Mouse (Mus musculus): ENCODE data around the gene Faim2. TPM values are rescaled to one million over a fixed set of nuclear protein-coding genes. Genes with fewer than 3 reads are reported as not detected.

Faim2 gene
- polyA plus RNA-seq, 1 experiment from 2014 or later: 58.2 TPM

DNA sequence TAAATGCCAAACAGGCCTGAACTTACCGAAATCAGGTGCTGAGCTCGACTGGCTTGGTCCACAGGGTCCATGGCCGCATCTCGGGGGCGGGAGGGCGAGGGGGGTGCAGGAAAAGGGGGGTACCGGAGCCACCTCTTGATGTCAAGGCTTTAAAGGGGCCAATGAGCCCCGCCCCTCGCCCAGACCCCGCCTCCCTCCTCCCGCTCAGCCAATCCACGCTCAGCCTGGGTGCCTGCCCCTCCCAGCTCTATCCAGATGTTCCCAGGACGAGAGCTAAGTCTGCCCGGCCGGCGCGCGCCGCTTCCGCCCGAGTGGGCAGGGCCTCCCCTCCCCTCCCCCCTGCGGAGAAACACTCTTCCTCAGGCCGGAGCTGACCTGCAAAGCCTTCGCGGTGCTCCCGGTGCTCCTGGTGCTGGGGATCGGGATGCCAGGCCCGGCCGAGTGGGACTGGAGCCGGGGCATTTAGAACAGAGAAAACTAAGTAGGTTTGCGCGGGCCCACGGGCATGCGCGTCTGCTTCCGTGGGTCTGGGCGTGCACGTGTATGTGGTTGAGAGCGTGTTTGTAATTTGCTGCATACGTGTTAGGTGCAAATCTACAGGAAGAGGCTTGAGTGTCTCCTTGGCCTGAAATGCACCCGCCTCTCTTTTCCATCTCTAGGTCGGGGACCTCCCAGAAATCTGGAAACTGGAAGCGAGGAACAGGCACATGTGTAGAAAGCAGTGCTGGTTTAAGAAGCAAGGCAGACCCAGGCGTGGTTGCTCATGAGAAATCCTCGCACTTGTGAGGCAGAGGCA is 70.2 kb downstream of the Faim2 start, which contains the start of gene Nckap5l:
TSS of gene Nckap5l (minus strand) at position 143 of the 796 bp plus-strand sequence.
- Histone ChIP-seq H3K4me3 (ENCODE audit: low read length) (peak within 1 kb of the TSS; percentile 70), H3K27ac (ENCODE audit: low read depth, low read length) (peak within 1 kb of the TSS; percentile 95), H3K36me3 (ENCODE audit: control insufficient read depth, insufficient read depth, low read length) (no peaks in the 10 kb centered on the region), H3K9me3 (ENCODE audit: control insufficient read depth, low read length) (no peaks in the 10 kb centered on the region), H3K9ac (ENCODE audit: low read depth, low read length) (peak within 1 kb of the TSS; percentile 77), H3K27me3 (replicated peaks; ENCODE audit: control insufficient read depth, insufficient read depth, low read length) (no peaks in the 10 kb centered on the region), H3K4me1 (ENCODE audit: control insufficient read depth, insufficient read depth, low read depth, low read length) (peaks cover 38% of the 10 kb centered on the region), H3K4me2 (ENCODE audit: low read length) (peak within 1 kb of the TSS; percentile 84)
- ATAC-seq: peak; percentile 93
- 0% methylated on average over 38 of the region's 45 CpGs for WGBS

DNA sequence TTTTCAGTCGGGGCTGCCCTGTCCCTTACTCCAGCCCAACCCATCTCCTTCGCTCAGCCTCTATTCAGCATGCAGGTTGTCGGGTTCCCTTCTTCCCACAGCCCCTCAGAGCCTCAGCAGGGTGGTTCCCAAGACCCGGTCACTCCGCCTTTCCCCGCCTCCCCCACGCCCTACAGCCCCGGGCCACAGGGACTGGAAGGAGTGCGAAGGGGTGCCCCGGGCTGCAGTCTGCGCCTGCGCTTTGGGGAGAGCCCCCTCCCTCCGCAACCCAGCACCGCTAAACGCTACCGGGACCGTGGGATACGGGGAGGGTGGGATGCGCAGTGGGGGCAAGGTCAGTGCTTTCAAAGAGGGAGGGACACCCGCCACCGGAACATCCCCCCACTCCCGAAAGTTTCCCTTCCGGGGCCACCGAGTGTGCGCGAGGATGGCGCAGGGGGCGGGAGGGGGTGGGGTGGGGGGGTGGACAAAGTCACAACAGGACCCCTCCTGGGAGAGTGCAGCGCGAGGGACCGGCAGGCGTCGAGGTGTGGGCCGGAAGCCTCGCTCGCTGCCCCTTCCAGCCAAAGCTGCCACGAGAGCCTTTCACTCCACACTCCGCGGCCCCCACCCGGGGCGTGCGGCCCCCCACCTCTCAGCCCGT is 70.9 kb downstream of the Faim2 start:
- WGBS: 0% methylated on average over 27 of the region's 43 CpGs
- Histone ChIP-seq H3K4me3 (ENCODE audit: low read length) (peak overlapping the region; percentile 70), H3K9me3 (ENCODE audit: control insufficient read depth, low read length) (no peaks in the 10 kb centered on the region), H3K27me3 (replicated peaks; ENCODE audit: control insufficient read depth, insufficient read depth, low read length) (no peaks in the 10 kb centered on the region), H3K9ac (ENCODE audit: low read depth, low read length) (peak overlapping the region; percentile 77), H3K36me3 (ENCODE audit: control insufficient read depth, insufficient read depth, low read length) (no peaks in the 10 kb centered on the region), H3K27ac (ENCODE audit: low read depth, low read length) (peak overlapping the region; percentile 95), H3K4me2 (ENCODE audit: low read length) (peak overlapping the region; percentile 84), H3K4me1 (ENCODE audit: control insufficient read depth, insufficient read depth, low read depth, low read length) (peaks cover 38% of the 10 kb centered on the region)
- peak; percentile 77 for ATAC-seq

DNA sequence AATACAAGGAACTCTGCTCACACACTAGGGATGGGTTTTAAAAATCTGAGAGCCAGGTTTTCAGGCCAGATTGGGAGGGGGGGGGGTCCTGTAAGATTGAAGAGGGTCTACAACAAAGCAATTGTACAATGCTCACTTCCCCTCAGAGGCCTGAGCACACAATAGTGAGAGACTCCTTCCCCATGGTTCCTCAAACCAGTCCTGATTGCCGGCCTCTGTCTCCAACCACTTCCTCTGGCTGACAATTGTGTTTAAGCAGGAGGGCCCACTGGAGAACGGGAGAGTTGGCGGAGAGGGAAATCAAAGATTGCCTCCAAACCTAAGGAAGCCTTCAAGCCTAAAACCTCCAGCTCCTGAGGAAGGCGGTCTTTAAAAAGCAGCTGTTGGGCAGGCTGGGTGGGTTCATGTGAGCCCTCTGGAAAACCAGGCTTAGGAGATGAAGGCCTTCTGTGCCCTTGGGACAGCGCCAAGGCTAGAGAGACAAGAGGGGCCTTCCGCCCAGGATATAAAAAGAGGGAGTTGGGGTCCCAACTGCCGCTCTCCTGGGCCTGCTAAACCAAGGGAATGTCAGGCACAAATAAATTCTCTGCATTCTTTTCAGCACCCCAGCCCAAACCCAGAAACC is 71.5 kb downstream of the Faim2 start:
- Histone ChIP-seq H3K9ac (ENCODE audit: low read depth, low read length) (peak overlapping the region; percentile 77), H3K4me3 (ENCODE audit: low read length) (peak overlapping the region; percentile 70), H3K27ac (ENCODE audit: low read depth, low read length) (peak overlapping the region; percentile 95), H3K4me2 (ENCODE audit: low read length) (peak overlapping the region; percentile 84), H3K4me1 (ENCODE audit: control insufficient read depth, insufficient read depth, low read depth, low read length) (peaks cover 38% of the 10 kb centered on the region), H3K36me3 (ENCODE audit: control insufficient read depth, insufficient read depth, low read length) (no peaks in the 10 kb centered on the region), H3K9me3 (ENCODE audit: control insufficient read depth, low read length) (no peaks in the 10 kb centered on the region), H3K27me3 (replicated peaks; ENCODE audit: control insufficient read depth, insufficient read depth, low read length) (no peaks in the 10 kb centered on the region)
- peak; percentile 3; the same call in 1 of the 2 replicates for ATAC-seq
- WGBS: 14% methylated on average over 7 of the region's 7 CpGs

DNA sequence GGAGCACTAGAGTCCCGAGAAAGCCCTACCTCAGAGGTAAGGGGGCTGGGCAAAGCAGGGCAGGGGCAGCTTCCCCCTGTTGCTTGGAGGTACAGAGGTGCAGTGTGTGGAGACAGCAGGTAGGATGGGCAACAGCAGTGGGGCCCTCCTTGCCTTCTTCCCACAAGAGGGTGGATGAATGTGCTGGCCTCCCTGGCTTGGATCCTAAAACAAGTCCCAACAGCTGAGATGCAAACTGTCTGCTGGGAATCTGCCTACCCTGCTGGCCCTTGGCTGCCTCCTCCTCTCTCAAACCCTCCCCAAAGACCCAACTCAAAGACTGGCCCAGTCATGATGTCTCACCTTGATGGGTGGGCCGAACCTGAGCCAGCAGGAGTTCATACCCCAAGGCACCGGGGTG is 72.5 kb downstream of the Faim2 start:
- 77% methylated on average over 3 of the region's 3 CpGs for WGBS
- peaks cover 38% of the 10 kb centered on the region for H3K4me1 ChIP-seq (ENCODE audit: control insufficient read depth, insufficient read depth, low read depth, low read length)
- H3K4me3 ChIP-seq (ENCODE audit: low read length): no peak overlapping the region
- H3K36me3 ChIP-seq (ENCODE audit: control insufficient read depth, insufficient read depth, low read length): no peaks in the 10 kb centered on the region
- ATAC-seq: no peak
- H3K9ac ChIP-seq (ENCODE audit: low read depth, low read length): no peak overlapping the region
- peak overlapping the region; percentile 84; the same call in 1 of the 2 replicates for H3K4me2 ChIP-seq (ENCODE audit: low read length)
- H3K9me3 ChIP-seq (ENCODE audit: control insufficient read depth, low read length): no peaks in the 10 kb centered on the region
- H3K27me3 ChIP-seq (replicated peaks; ENCODE audit: control insufficient read depth, insufficient read depth, low read length): no peaks in the 10 kb centered on the region
- no peak overlapping the region for H3K27ac ChIP-seq (ENCODE audit: low read depth, low read length)

DNA sequence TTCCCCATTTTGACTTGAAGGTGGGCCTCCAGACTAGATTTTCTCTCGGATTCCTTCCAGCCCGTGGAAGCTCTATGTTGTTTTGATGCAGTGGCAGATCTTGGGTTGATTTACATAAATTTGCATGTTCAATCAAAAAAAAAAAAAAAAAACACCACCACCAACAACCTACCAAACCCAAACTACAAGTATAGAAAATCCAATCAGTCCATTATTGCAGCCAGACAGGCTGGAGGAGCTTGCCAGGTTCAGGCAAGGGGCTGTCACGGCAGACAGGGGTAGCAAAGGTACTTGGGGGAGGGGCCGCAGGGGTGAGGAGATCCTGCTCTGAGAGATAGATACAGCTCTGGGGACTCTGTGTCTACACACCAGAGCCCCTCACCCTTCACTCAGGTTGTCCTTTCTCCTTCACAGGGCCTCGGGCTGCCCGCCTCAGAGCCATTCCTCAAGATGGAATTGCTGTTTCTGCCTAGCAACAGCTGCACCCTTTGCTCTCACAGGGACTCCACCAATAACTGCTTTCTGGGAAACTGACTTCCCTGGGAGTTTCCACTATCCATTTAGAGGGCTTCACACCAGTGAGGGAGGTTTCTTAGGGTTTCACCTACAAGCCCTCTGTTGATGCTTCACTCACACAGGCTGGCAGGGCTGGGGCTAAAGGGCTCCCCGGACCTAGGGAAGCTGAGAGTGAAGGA is 73.2 kb downstream of the Faim2 start:
- Histone ChIP-seq H3K9ac (ENCODE audit: low read depth, low read length) (no peak overlapping the region), H3K4me1 (ENCODE audit: control insufficient read depth, insufficient read depth, low read depth, low read length) (peaks cover 40% of the 10 kb centered on the region), H3K4me2 (ENCODE audit: low read length) (no peak overlapping the region), H3K36me3 (ENCODE audit: control insufficient read depth, insufficient read depth, low read length) (no peaks in the 10 kb centered on the region), H3K27ac (ENCODE audit: low read depth, low read length) (no peak overlapping the region), H3K4me3 (ENCODE audit: low read length) (no peak overlapping the region), H3K9me3 (ENCODE audit: control insufficient read depth, low read length) (no peaks in the 10 kb centered on the region), H3K27me3 (replicated peaks; ENCODE audit: control insufficient read depth, insufficient read depth, low read length) (no peaks in the 10 kb centered on the region)
- WGBS: 54% methylated on average over 7 of the region's 7 CpGs
- no peak for ATAC-seq

DNA sequence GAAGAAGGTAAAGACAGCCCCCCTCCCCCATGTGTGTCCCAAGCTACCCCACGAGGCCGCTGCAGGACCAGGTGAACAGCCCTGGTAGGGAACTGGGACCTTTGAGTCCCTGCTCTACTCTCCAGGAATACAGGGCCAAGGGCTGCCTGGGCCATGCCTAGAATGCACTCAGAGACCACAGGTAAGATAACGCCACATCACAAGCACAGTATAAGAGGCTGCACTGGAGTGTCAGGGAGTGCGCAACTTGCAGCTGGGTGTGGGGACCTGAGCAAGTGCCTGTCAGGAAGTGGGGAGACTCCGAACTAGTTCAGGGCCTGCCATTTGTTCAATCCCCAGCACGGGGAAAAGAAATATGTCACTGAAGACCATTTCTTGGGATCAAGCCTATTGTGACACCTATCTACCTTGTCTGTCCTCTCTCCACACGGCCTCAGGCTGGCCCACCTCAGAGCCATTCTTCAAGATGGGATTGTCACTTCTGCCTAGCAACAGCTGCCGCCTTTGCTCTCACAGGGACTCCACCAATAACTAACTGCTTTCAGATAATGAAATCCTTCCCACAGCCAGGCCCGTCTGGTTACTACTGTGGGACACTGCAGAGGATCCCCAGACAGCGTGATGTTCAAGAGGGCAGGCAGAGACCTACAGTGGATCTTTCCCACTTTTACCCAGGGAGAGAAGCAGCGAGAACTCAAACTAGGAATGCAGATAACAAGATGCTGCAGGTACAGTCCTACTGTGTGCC is 74.6 kb downstream of the Faim2 start:
- no peak overlapping the region for H3K27ac ChIP-seq (ENCODE audit: low read depth, low read length)
- H3K36me3 ChIP-seq (ENCODE audit: control insufficient read depth, insufficient read depth, low read length): no peaks in the 10 kb centered on the region
- 71% methylated on average over 11 of the region's 11 CpGs for WGBS
- ATAC-seq: no peak
- H3K9ac ChIP-seq (ENCODE audit: low read depth, low read length): no peak overlapping the region
- no peaks in the 10 kb centered on the region for H3K27me3 ChIP-seq (replicated peaks; ENCODE audit: control insufficient read depth, insufficient read depth, low read length)
- H3K4me2 ChIP-seq (ENCODE audit: low read length): no peak overlapping the region
- peaks cover 39% of the 10 kb centered on the region for H3K4me1 ChIP-seq (ENCODE audit: control insufficient read depth, insufficient read depth, low read depth, low read length)
- no peaks in the 10 kb centered on the region for H3K9me3 ChIP-seq (ENCODE audit: control insufficient read depth, low read length)
- H3K4me3 ChIP-seq (ENCODE audit: low read length): no peak overlapping the region

DNA sequence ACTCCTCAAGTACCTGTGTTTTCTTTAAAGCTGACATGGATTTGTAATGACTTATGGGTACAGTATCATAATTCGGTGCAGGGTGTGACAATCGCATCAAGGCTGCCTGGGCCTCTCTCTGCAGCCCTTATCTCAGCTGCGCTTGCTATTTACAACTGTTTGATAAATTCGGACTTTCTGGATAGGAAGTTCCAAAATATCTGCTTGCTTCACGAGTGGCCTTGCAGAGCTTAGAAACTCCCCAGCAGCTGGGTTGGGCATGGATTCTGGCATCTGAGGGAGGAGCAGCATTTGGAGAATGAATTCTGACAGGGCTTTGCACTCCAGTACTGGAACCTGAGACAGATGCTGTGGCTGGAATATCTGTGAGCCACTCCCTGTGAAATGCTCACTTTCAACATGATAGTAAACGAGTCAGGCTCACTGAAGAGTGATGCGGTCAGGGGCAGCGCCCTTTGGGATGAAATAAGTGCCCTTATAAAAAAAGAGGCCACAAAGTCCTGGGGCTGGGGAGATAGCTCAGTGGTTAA is 78.1 kb downstream of the Faim2 start:
- Histone ChIP-seq H3K9ac (ENCODE audit: low read depth, low read length) (no peak overlapping the region), H3K36me3 (ENCODE audit: control insufficient read depth, insufficient read depth, low read length) (no peaks in the 10 kb centered on the region), H3K4me2 (ENCODE audit: low read length) (no peak overlapping the region), H3K27ac (ENCODE audit: low read depth, low read length) (peak overlapping the region; percentile 41), H3K9me3 (ENCODE audit: control insufficient read depth, low read length) (no peaks in the 10 kb centered on the region), H3K27me3 (replicated peaks; ENCODE audit: control insufficient read depth, insufficient read depth, low read length) (no peaks in the 10 kb centered on the region), H3K4me3 (ENCODE audit: low read length) (no peak overlapping the region), H3K4me1 (ENCODE audit: control insufficient read depth, insufficient read depth, low read depth, low read length) (peaks cover 18% of the 10 kb centered on the region)
- ATAC-seq: no peak
- WGBS: 81% methylated on average over 8 of the region's 8 CpGs

DNA sequence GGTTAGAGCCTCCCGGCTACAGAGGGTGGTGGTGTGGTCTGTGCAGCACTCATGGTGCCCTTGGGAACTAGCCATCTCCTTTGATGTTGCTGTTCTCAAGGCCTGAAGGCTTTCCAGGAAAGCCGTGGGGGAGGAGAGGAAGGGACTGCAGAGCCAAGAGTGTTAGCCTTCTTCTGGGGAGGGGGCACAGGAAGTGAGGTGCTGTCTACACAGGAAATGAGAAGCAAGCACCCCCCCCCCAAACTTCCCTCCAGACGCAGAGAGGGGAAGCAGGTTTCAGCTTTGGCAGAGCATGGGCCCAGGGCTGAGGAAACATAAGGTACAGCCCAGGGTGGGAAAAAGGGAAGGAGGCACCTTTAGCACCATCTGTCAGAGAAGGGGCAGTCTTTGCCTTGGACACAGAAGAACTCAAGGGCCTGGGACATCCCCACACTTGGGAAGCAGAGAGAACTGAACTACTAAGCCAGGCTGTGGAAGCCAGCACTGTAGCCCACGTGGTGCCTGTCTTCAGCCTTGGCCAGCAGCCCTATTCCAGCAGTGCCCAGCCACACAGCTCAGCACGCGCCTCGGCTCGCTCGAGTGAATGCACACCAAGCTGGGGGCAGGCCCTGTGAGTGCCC is 78.7 kb downstream of the Faim2 start:
- H3K4me2 ChIP-seq (ENCODE audit: low read length): no peak overlapping the region
- peak overlapping the region; percentile 41 for H3K27ac ChIP-seq (ENCODE audit: low read depth, low read length)
- H3K4me3 ChIP-seq (ENCODE audit: low read length): no peak overlapping the region
- no peaks in the 10 kb centered on the region for H3K9me3 ChIP-seq (ENCODE audit: control insufficient read depth, low read length)
- WGBS: 44% methylated on average over 9 of the region's 9 CpGs
- no peaks in the 10 kb centered on the region for H3K36me3 ChIP-seq (ENCODE audit: control insufficient read depth, insufficient read depth, low read length)
- peaks cover 14% of the 10 kb centered on the region for H3K4me1 ChIP-seq (ENCODE audit: control insufficient read depth, insufficient read depth, low read depth, low read length)
- no peaks in the 10 kb centered on the region for H3K27me3 ChIP-seq (replicated peaks; ENCODE audit: control insufficient read depth, insufficient read depth, low read length)
- peak; percentile 87 for ATAC-seq
- H3K9ac ChIP-seq (ENCODE audit: low read depth, low read length): no peak overlapping the region
